Mouse (Mus musculus) liver, postnatal 0 days (tissue): ENCODE results near the gene Dtd2. TPM values are rescaled to one million over a fixed set of nuclear protein-coding genes. Genes with fewer than 3 reads are reported as not detected.

Experiments
- ATAC-seq: fragments of 200-750 bp; cut with Nextera tagmentation; 2 replicates; pipeline ENCODE4 v1.8.0; 2017; ENCODE audit warnings: mild to moderate bottlenecking, moderate library complexity
- DNase-seq: peaks from one replicate; pipeline ENCODE4 v3.0.0-alpha.2; 2016
- H3K27ac ChIP-seq: fragments of 300-500 bp; sonication (generic); 2 replicates; pipeline ENCODE4 v1.5.1; 2014; ENCODE audit warnings: antibody characterized with exemption, moderate library complexity, mild to moderate bottlenecking, low read depth
- H3K27me3 ChIP-seq: fragments of 300-500 bp; sonication (generic); 2 replicates; pipeline ENCODE4 v1.6.1; 2014; ENCODE audit warnings: low read length, control low read depth, mixed read lengths; ENCODE audit not compliant: insufficient read depth
- H3K36me3 ChIP-seq: fragments of 300-500 bp; sonication (generic); replicated peaks from 2 replicates; pipeline ENCODE4 v1.6.1; 2014; ENCODE audit warnings: mild to moderate bottlenecking, control low read depth, low read length, moderate library complexity, mixed read lengths; ENCODE audit not compliant: insufficient read depth
- H3K4me1 ChIP-seq: fragments of 300-500 bp; sonication (generic); 2 replicates; pipeline ENCODE4 v1.6.1; 2014; ENCODE audit warnings: antibody characterized with exemption, mild to moderate bottlenecking, control low read depth; ENCODE audit not compliant: insufficient read depth
- H3K4me2 ChIP-seq: fragments of 300-500 bp; sonication (generic); 2 replicates; pipeline ENCODE4 v1.6.1; 2014; ENCODE audit warnings: low read depth, mild to moderate bottlenecking, low read length, moderate library complexity, mixed read lengths
- H3K4me3 ChIP-seq: fragments of 300-500 bp; sonication (generic); 2 replicates; pipeline ENCODE4 v1.5.1; 2014; ENCODE audit warnings: low read depth, low read length
- H3K9ac ChIP-seq: fragments of 300-500 bp; sonication (generic); replicated peaks from 2 replicates; pipeline ENCODE4 v1.6.1; 2014; ENCODE audit warnings: mild to moderate bottlenecking, moderate library complexity
- H3K9me3 ChIP-seq: fragments of 300-500 bp; sonication (generic); 2 replicates; pipeline ENCODE4 v1.6.1; 2016; ENCODE audit warnings: mild to moderate bottlenecking, control low read depth, low read length, mixed read lengths
- CTCF ChIP-seq: sonication (generic); IDR thresholded peaks from 2 replicates; pipeline ENCODE4 v1.5.1; 2016; ENCODE audit warnings: antibody characterized with exemption, low read depth
- EP300 ChIP-seq: IDR thresholded peaks from 2 replicates; pipeline ENCODE4 v1.6.1; 2016; ENCODE audit warnings: antibody characterized with exemption, low read depth, mild to moderate bottlenecking
- WGBS: fragments of 180-500 bp; shearing (Covaris S2); extraction: QIAGEN DNeasy Blood & Tissue Kit; methylation state at CpG from one replicate; pipeline ENCODE4 v1.1.7; 2014; ENCODE audit not compliant: insufficient replicate concordance; 5-methylcytosine and 5-hydroxymethylcytosine counted together
- polyA plus RNA-seq: library from polyadenylated mRNA; unstranded; fragments of >200 nt; fragmentation: Nextera tagmentation; extraction: Ambion mirVana; gene quantifications from 2 replicates; pipeline ENCODE4 v1.2.1, GENCODE M21; 2015

The Dtd2 gene
- polyA plus RNA-seq, 1 experiment from 2014 or later: 19.7 TPM

- ATAC-seq (no peak), DNase-seq (no peak)
- Histone ChIP-seq H3K36me3 (no peaks in the 10 kb centered on the region), H3K27me3 (no peaks in the 10 kb centered on the region), H3K27ac (no peak overlapping the region), H3K4me2 (no peak overlapping the region), H3K9ac (no peak overlapping the region), H3K9me3 (no peaks in the 10 kb centered on the region), H3K4me3 (no peak overlapping the region), H3K4me1 (peaks cover 3% of the 10 kb centered on the region; the same call in 1 of the 2 replicates)
- 69% methylated on average over 15 of the region's 15 CpGs for WGBS
- TF ChIP-seq CTCF (no peak), EP300 (no peak)
These were observed 3.8 kb upstream of the Dtd2 start for GRCm38 (mm10) chr12:52009928-52010629.

DNA sequence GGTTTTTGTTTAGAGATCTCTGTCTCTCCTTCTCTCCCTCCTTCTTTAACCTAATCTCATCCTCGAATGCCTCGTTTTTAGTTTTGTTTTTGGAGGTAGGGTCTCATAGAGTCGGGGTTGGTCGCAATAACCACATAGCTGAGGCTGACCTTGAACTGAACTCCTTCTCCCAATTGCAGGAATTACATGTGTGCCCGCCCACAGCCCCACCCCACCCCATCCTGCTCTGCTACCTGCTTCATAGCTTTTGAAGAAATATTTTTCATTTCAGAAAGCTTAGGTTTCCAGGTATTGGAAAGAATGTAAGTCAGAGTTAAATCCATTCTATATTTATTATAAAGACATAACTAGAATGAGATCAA lies 313 bp upstream of the Dtd2 start:
- no peaks in the 10 kb centered on the region for H3K27me3 ChIP-seq
- no peaks in the 10 kb centered on the region for H3K9me3 ChIP-seq
- H3K4me2 ChIP-seq: peak overlapping the region; percentile 83
- no peak for DNase-seq
- H3K4me1 ChIP-seq: peaks cover 3% of the 10 kb centered on the region; the same call in 1 of the 2 replicates
- H3K4me3 ChIP-seq: peak overlapping the region; percentile 84
- ATAC-seq: peak; percentile 32
- 41% methylated on average over 5 of the region's 5 CpGs for WGBS
- no peaks in the 10 kb centered on the region; the same call in 1 of the 2 replicates for H3K36me3 ChIP-seq
- H3K9ac ChIP-seq: peak overlapping the region; percentile 92; the same call in 1 of the 2 replicates
- no peak for TF ChIP-seq EP300
- TF ChIP-seq CTCF: no peak
- H3K27ac ChIP-seq: no peak overlapping the region

GRCm38 (mm10) chr12:52002746-52003145 lies 3.6 kb downstream of the Dtd2 start:
- 81% methylated on average over 3 of the region's 3 CpGs for WGBS
- no peak overlapping the region for H3K4me3 ChIP-seq

GRCm38 (mm10) chr12:52001544-52001943 lies 4.8 kb downstream of the Dtd2 start:
- no peaks in the 10 kb centered on the region for H3K9me3 ChIP-seq
- no peak overlapping the region for H3K4me3 ChIP-seq
- TF ChIP-seq CTCF (peak; percentile 83), EP300 (no peak)
- no peak overlapping the region for H3K4me2 ChIP-seq
- H3K27ac ChIP-seq: no peak overlapping the region
- DNase-seq (peak; percentile 43), ATAC-seq (peak; percentile 24; the same call in 1 of the 2 replicates)
- H3K9ac ChIP-seq: no peak overlapping the region
- WGBS: 24% methylated on average over 4 of the region's 4 CpGs
- peaks cover 22% of the 10 kb centered on the region for H3K36me3 ChIP-seq
- H3K4me1 ChIP-seq: peaks cover under 1% of the 10 kb centered on the region; the same call in 1 of the 2 replicates
- H3K27me3 ChIP-seq: no peaks in the 10 kb centered on the region

More at GRCm38 (mm10) chr12:52002746-52003145, 3.6 kb downstream of the Dtd2 start:
- H3K27me3 ChIP-seq: no peaks in the 10 kb centered on the region
- H3K36me3 ChIP-seq: peaks cover 14% of the 10 kb centered on the region
- TF ChIP-seq EP300: no peak
- TF ChIP-seq CTCF: no peak
- DNase-seq (no peak), ATAC-seq (no peak)
- no peak overlapping the region for H3K9ac ChIP-seq
- H3K4me2 ChIP-seq: no peak overlapping the region
- peaks cover 3% of the 10 kb centered on the region; the same call in 1 of the 2 replicates for H3K4me1 ChIP-seq
- no peaks in the 10 kb centered on the region for H3K9me3 ChIP-seq
- no peak overlapping the region for H3K27ac ChIP-seq

DNA sequence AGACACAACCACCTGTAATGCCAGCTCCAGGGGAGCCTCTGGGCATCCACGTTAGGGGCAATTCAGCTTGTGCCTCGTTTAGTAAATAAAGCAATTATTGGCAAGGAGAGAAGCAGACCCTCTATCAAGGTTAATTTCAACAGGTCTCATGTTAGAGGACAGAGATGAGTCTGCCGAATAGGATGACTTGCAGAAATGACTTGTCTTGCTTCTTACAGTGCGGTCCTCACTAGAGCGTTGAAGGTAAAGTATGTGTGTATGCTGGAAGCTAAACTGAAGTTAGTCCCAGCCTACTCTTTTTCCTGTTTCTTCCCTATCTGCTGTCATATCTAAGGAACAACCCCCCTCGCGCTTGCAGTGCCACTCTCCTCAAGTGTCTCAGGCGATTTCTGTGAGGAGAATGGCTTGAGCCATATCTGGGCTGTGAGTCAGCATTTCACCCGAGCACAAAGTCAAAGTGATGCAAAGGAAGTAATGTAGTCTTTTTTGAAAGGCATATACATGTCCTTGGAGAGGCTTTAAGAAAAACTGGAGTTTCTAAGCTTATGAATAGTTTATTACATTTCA lies 7.9 kb downstream of the Dtd2 start:
- H3K9ac ChIP-seq: no peak overlapping the region

GRCm38 (mm10) chr12:51995738-51996536 lies 10.4 kb downstream of the Dtd2 start:
- 80% methylated on average over 1 of the region's 1 CpGs for WGBS
- DNase-seq (no peak), ATAC-seq (no peak)
- H3K36me3 ChIP-seq: peaks cover 24% of the 10 kb centered on the region
- no peaks in the 10 kb centered on the region for H3K9me3 ChIP-seq
- H3K4me3 ChIP-seq: no peak overlapping the region
- TF ChIP-seq EP300 (no peak), CTCF (no peak)
- no peaks in the 10 kb centered on the region for H3K4me1 ChIP-seq
- H3K27me3 ChIP-seq: no peaks in the 10 kb centered on the region
- H3K4me2 ChIP-seq: no peak overlapping the region
- no peak overlapping the region for H3K27ac ChIP-seq
- no peak overlapping the region for H3K9ac ChIP-seq

More for the DNA sequence above, 7.9 kb downstream of the Dtd2 start:
- no peak; the same call in 1 of the 2 replicates for TF ChIP-seq EP300
- TF ChIP-seq CTCF: no peak
- H3K4me1 ChIP-seq: no peaks in the 10 kb centered on the region
- H3K4me3 ChIP-seq: no peak overlapping the region
- H3K27ac ChIP-seq: peak overlapping the region; percentile 44; the same call in 1 of the 2 replicates
- H3K9me3 ChIP-seq: no peaks in the 10 kb centered on the region
- WGBS: 57% methylated on average over 9 of the region's 9 CpGs
- no peak overlapping the region for H3K4me2 ChIP-seq
- no peaks in the 10 kb centered on the region for H3K27me3 ChIP-seq
- ATAC-seq (peak; percentile 57), DNase-seq (no peak)
- peaks cover 22% of the 10 kb centered on the region for H3K36me3 ChIP-seq
